Mouse (Mus musculus) lung, postnatal 0 days (tissue): ENCODE measurements around the gene Myo1b.

Experiments
- CTCF ChIP-seq: IDR thresholded peaks from 2 replicates; pipeline ENCODE4 v1.5.1; 2016; ENCODE audit warnings: antibody characterized with exemption, mild to moderate bottlenecking
- EP300 ChIP-seq: IDR thresholded peaks from 2 replicates; pipeline ENCODE4 v1.6.1; 2016; ENCODE audit warnings: antibody characterized with exemption, mild to moderate bottlenecking, control low read depth

DNA sequence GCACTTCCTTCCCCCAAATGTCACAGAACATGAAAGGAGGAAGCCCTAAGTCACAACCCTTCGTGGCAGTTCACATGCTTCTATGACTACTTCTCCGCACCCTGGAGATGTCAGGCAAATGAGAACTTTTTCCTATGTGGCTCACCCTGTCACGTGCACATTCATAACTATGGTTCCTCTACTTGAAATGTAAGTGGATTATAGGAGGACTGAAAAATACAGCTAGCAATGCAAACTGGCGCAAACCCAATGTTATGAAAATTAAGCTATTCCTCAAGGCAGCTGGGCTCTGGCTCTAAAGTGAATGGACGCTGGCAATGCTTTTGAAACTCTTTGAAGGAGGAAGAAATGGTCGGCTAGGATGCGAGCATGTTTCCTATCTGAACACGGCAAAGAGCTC lies 8.1 kb downstream of the Myo1b start:
- TF ChIP-seq CTCF (no peak), EP300 (no peak)
